Mouse (Mus musculus) hindbrain, embryonic 14.5 days (tissue): ENCODE results near the gene Uhrf2. TPM values are rescaled to one million over a fixed set of nuclear protein-coding genes. Genes with fewer than 3 reads are reported as not detected.
A peak's percentile ranks its signal among the peaks of the same experiment; 100 is the strongest.

Experiments used
- ATAC-seq: fragments of 200-750 bp; cut with Nextera tagmentation; 2 replicates; pipeline ENCODE4 v1.8.0; 2017; ENCODE audit warnings: moderate number of reproducible peaks, mild to moderate bottlenecking, moderate TSS enrichment, moderate library complexity; ENCODE audit not compliant: low FRiP score
- DNase-seq: peaks from one replicate; pipeline ENCODE4 v3.0.0-alpha.2; 2015; ENCODE audit warnings: low spot score
- H3K27ac ChIP-seq: fragments of 300-500 bp; sonication (generic); 2 replicates; pipeline ENCODE4 v1.5.1; 2014; ENCODE audit warnings: mild to moderate bottlenecking, moderate library complexity
- H3K27me3 ChIP-seq: fragments of 300-500 bp; sonication (generic); 2 replicates; pipeline ENCODE4 v1.6.1; 2014; ENCODE audit warnings: mild to moderate bottlenecking, low read length, mixed read lengths; ENCODE audit not compliant: control insufficient read depth, insufficient read depth
- H3K36me3 ChIP-seq: fragments of 300-500 bp; sonication (generic); replicated peaks from 2 replicates; pipeline ENCODE4 v1.6.1; 2014; ENCODE audit not compliant: control insufficient read depth, insufficient read depth
- H3K4me1 ChIP-seq: fragments of 300-500 bp; sonication (generic); replicated peaks from 2 replicates; pipeline ENCODE4 v1.6.1; 2014; ENCODE audit warnings: antibody characterized with exemption, low read length, mixed read lengths; ENCODE audit not compliant: control insufficient read depth, insufficient read depth
- H3K4me2 ChIP-seq: fragments of 300-500 bp; sonication (generic); replicated peaks from 2 replicates; pipeline ENCODE4 v1.6.1; 2014; ENCODE audit warnings: mild to moderate bottlenecking, moderate library complexity
- H3K4me3 ChIP-seq: fragments of 300-500 bp; sonication (generic); replicated peaks from 2 replicates; pipeline ENCODE4 v1.5.1; 2014; ENCODE audit warnings: mild to moderate bottlenecking, low read length
- H3K9ac ChIP-seq: fragments of 300-500 bp; sonication (generic); 2 replicates; pipeline ENCODE4 v1.6.1; 2014
- H3K9me3 ChIP-seq: fragments of 300-500 bp; sonication (generic); 2 replicates; pipeline ENCODE4 v1.6.1; 2016; ENCODE audit warnings: low read length; ENCODE audit not compliant: control insufficient read depth
- WGBS: fragments of 180-500 bp; shearing (Covaris S2); extraction: QIAGEN DNeasy Blood & Tissue Kit; methylation state at CpG from one replicate; pipeline ENCODE4 v1.1.7; 2014; 5-methylcytosine and 5-hydroxymethylcytosine counted together
- polyA plus RNA-seq: library from polyadenylated mRNA; unstranded; fragments of >200 nt; fragmentation: Nextera tagmentation; extraction: Ambion mirVana; gene quantifications from 2 replicates; pipeline ENCODE4 v1.2.1, GENCODE M21; 2014

Uhrf2 gene
- polyA plus RNA-seq, 1 experiment from 2014 or later: 52.3 TPM

GRCm38 (mm10) chr19:30097039-30097438 lies 66.7 kb downstream of the Uhrf2 start:
- H3K27ac ChIP-seq: peak overlapping the region; percentile 53; the same call in 1 of the 2 replicates
- no peak overlapping the region for H3K9ac ChIP-seq
- H3K27me3 ChIP-seq: no peaks in the 10 kb centered on the region
- H3K4me3 ChIP-seq: no peak overlapping the region
- 53% methylated on average over 4 of the region's 4 CpGs for WGBS
- ATAC-seq: no peak
- peaks cover 56% of the 10 kb centered on the region for H3K36me3 ChIP-seq
- H3K4me2 ChIP-seq: no peak overlapping the region
- DNase-seq: no peak
- peaks cover 5% of the 10 kb centered on the region; the same call in 1 of the 2 replicates for H3K4me1 ChIP-seq
- no peaks in the 10 kb centered on the region for H3K9me3 ChIP-seq

- no peak for ATAC-seq
- H3K27ac ChIP-seq: no peak overlapping the region
- H3K9me3 ChIP-seq: no peaks in the 10 kb centered on the region
- peaks cover 22% of the 10 kb centered on the region for H3K36me3 ChIP-seq
- no peak overlapping the region for H3K4me2 ChIP-seq
- no peaks in the 10 kb centered on the region for H3K27me3 ChIP-seq
- 94% methylated on average over 12 of the region's 12 CpGs for WGBS
- no peak overlapping the region for H3K4me3 ChIP-seq
- H3K9ac ChIP-seq: no peak overlapping the region
- no peak for DNase-seq
- H3K4me1 ChIP-seq: peaks cover 5% of the 10 kb centered on the region; the same call in 1 of the 2 replicates
These were observed 70.3 kb downstream of the Uhrf2 start for GRCm38 (mm10) chr19:30100571-30100970.

- Histone ChIP-seq H3K9me3 (no peaks in the 10 kb centered on the region), H3K27ac (no peak overlapping the region), H3K4me2 (no peak overlapping the region), H3K4me3 (no peak overlapping the region), H3K4me1 (peaks cover 7% of the 10 kb centered on the region), H3K27me3 (no peaks in the 10 kb centered on the region), H3K9ac (no peak overlapping the region), H3K36me3 (peaks cover 6% of the 10 kb centered on the region; the same call in 1 of the 2 replicates)
- ATAC-seq: no peak
- DNase-seq: no peak
- WGBS: 88% methylated on average over 6 of the region's 6 CpGs
These were observed 72.3 kb downstream of the Uhrf2 start for GRCm38 (mm10) chr19:30102620-30103019.

GRCm38 (mm10) chr19:30105045-30105842 lies 74.9 kb downstream of the Uhrf2 start:
- 91% methylated on average over 6 of the region's 6 CpGs for WGBS
- Histone ChIP-seq H3K4me2 (no peak overlapping the region), H3K27ac (no peak overlapping the region), H3K36me3 (no peaks in the 10 kb centered on the region), H3K27me3 (no peaks in the 10 kb centered on the region), H3K9me3 (no peaks in the 10 kb centered on the region), H3K4me3 (no peak overlapping the region), H3K9ac (no peak overlapping the region), H3K4me1 (peaks cover 20% of the 10 kb centered on the region)
- no peak for DNase-seq
- ATAC-seq: no peak

- Histone ChIP-seq H3K27me3 (no peaks in the 10 kb centered on the region), H3K9ac (no peak overlapping the region), H3K4me3 (no peak overlapping the region), H3K4me2 (no peak overlapping the region), H3K4me1 (peaks cover 20% of the 10 kb centered on the region), H3K27ac (peak overlapping the region; percentile 51; the same call in 1 of the 2 replicates), H3K36me3 (no peaks in the 10 kb centered on the region), H3K9me3 (no peaks in the 10 kb centered on the region)
- 40% methylated on average over 10 of the region's 10 CpGs for WGBS
- no peak for ATAC-seq
- no peak for DNase-seq
These were observed 77.0 kb downstream of the Uhrf2 start for GRCm38 (mm10) chr19:30107221-30107845.

- Histone ChIP-seq H3K36me3 (no peaks in the 10 kb centered on the region), H3K27me3 (no peaks in the 10 kb centered on the region), H3K4me2 (no peak overlapping the region), H3K27ac (peak overlapping the region; percentile 61), H3K9me3 (no peaks in the 10 kb centered on the region), H3K4me1 (peaks cover 20% of the 10 kb centered on the region), H3K4me3 (no peak overlapping the region), H3K9ac (no peak overlapping the region)
- DNase-seq: no peak
- ATAC-seq: 0 out of 2 replicates have a peak, but pooled peaks have one; percentile 59
These were observed 78.3 kb downstream of the Uhrf2 start for GRCm38 (mm10) chr19:30108616-30109015.

GRCm38 (mm10) chr19:30109122-30109521 lies 78.8 kb downstream of the Uhrf2 start:
- peak; percentile 49 for DNase-seq
- peak overlapping the region; percentile 61 for H3K27ac ChIP-seq

GRCm38 (mm10) chr19:30111421-30111820 lies 81.1 kb downstream of the Uhrf2 start:
- H3K27ac ChIP-seq: no peak overlapping the region
- H3K4me1 ChIP-seq: peaks cover 25% of the 10 kb centered on the region
- ATAC-seq: no peak
- no peaks in the 10 kb centered on the region for H3K9me3 ChIP-seq
- no peak overlapping the region for H3K9ac ChIP-seq
- DNase-seq: no peak
- H3K4me3 ChIP-seq: no peak overlapping the region
- WGBS: 99% methylated on average over 3 of the region's 3 CpGs
- H3K36me3 ChIP-seq: no peaks in the 10 kb centered on the region
- no peak overlapping the region for H3K4me2 ChIP-seq
- no peaks in the 10 kb centered on the region for H3K27me3 ChIP-seq

More at GRCm38 (mm10) chr19:30109122-30109521, 78.8 kb downstream of the Uhrf2 start:
- Histone ChIP-seq H3K4me1 (peaks cover 20% of the 10 kb centered on the region), H3K27me3 (no peaks in the 10 kb centered on the region), H3K9ac (no peak overlapping the region), H3K9me3 (no peaks in the 10 kb centered on the region), H3K36me3 (no peaks in the 10 kb centered on the region), H3K4me3 (no peak overlapping the region), H3K4me2 (no peak overlapping the region)
- 37% methylated on average over 6 of the region's 6 CpGs for WGBS
- ATAC-seq: peak; percentile 61; the same call in 1 of the 2 replicates

- WGBS: 74% methylated on average over 16 of the region's 16 CpGs
- Histone ChIP-seq H3K27me3 (no peaks in the 10 kb centered on the region), H3K4me2 (no peak overlapping the region), H3K4me3 (no peak overlapping the region), H3K36me3 (no peaks in the 10 kb centered on the region), H3K9ac (no peak overlapping the region), H3K27ac (no peak overlapping the region), H3K9me3 (no peaks in the 10 kb centered on the region), H3K4me1 (peaks cover 35% of the 10 kb centered on the region)
- DNase-seq (no peak), ATAC-seq (no peak)
These were observed 82.8 kb downstream of the Uhrf2 start for GRCm38 (mm10) chr19:30112961-30113688.
